Mouse (Mus musculus) MEL (cell line): ENCODE data around the gene Fam107b. TPM values are rescaled to one million over a fixed set of nuclear protein-coding genes. Genes with fewer than 3 reads are reported as not detected.
A peak's percentile ranks its signal among the peaks of the same experiment; 100 is the strongest.

Experiments
- DNase-seq: peaks from one replicate; pipeline ENCODE4 v3.0.0; 2011; ENCODE audit warnings: low read depth, low spot score
- H3K27ac ChIP-seq: 2 replicates; pipeline ENCODE4 v1.5.1; 2012; ENCODE audit warnings: low read depth, mild to moderate bottlenecking, control low read depth, low read length, moderate library complexity; ENCODE audit not compliant: control insufficient read depth
- H3K27me3 ChIP-seq, 2 experiments: fragments of 150-350 bp in 1 of 2; sonication (generic) in 1 of 2; 2 replicates each; pipeline ENCODE4 v1.6.1; 2012; ENCODE audit warnings: low read length in 2 of 2, mild to moderate bottlenecking in 2 of 2, improper control_type of control experiment in 1 of 2, moderate library complexity in 1 of 2; ENCODE audit not compliant: insufficient read depth in 2 of 2, control insufficient read depth in 1 of 2
- H3K36me3 ChIP-seq, 2 experiments: 2 replicates each; pipeline ENCODE4 v1.6.1; 2012 to 2014; ENCODE audit warnings: low read length in 2 of 2, improper control_type of control experiment in 1 of 2, inconsistent platforms in 1 of 2, mild to moderate bottlenecking in 1 of 2; ENCODE audit not compliant: insufficient read depth in 2 of 2, control insufficient read depth in 1 of 2
- H3K4me1 ChIP-seq, 2 experiments: fragments of 150-350 bp in 1 of 2; sonication (generic) in 1 of 2; 2 replicates each; pipeline ENCODE4 v1.6.1; 2012; ENCODE audit warnings: low read length in 2 of 2, improper control_type of control experiment in 1 of 2, mild to moderate bottlenecking in 1 of 2; ENCODE audit not compliant: insufficient read depth in 2 of 2, control insufficient read depth in 1 of 2
- H3K4me3 ChIP-seq, 2 experiments: fragments of 150-350 bp in 1 of 2; sonication (generic) in 1 of 2; 2 replicates each; pipeline ENCODE4 v1.5.1; 2012; ENCODE audit warnings: low read depth in 2 of 2, low read length in 2 of 2, mild to moderate bottlenecking in 2 of 2, moderate library complexity in 2 of 2, control low read depth in 1 of 2, improper control_type of control experiment in 1 of 2; ENCODE audit not compliant: control insufficient read depth in 1 of 2, insufficient read depth in 1 of 2
- H3K79me2 ChIP-seq: 2 replicates; pipeline ENCODE4 v1.6.1; 2012; ENCODE audit warnings: mild to moderate bottlenecking, low read length, moderate library complexity; ENCODE audit not compliant: control insufficient read depth, poor library complexity, insufficient read depth
- H3K9ac ChIP-seq: 2 replicates; pipeline ENCODE4 v1.6.1; 2012; ENCODE audit warnings: low read depth, mild to moderate bottlenecking, control low read depth, low read length, moderate library complexity; ENCODE audit not compliant: control insufficient read depth, poor library complexity, severe bottlenecking
- H3K9me3 ChIP-seq: fragments of 150-350 bp; sonication (generic); replicated peaks from 2 replicates; pipeline ENCODE4 v1.6.1; 2012; ENCODE audit warnings: mild to moderate bottlenecking, low read length, improper control_type of control experiment, moderate library complexity; ENCODE audit not compliant: insufficient read depth
- BHLHE40 ChIP-seq: IDR thresholded peaks from 2 replicates; pipeline ENCODE4 v1.6.1; 2012; ENCODE audit warnings: low read depth, mild to moderate bottlenecking, inconsistent platforms, low read length, improper control_type of control experiment, borderline replicate concordance
- EP300 ChIP-seq, 2 experiments: IDR thresholded peaks; 2 replicates each; pipeline ENCODE4 v1.6.1; 2011; ENCODE audit warnings: improper control_type of control experiment in 2 of 2, low read length in 2 of 2, low read depth in 1 of 2, mild to moderate bottlenecking in 1 of 2
- ETS1 ChIP-seq: IDR thresholded peaks from 2 replicates; pipeline ENCODE4 v1.6.1; 2012; ENCODE audit warnings: low read depth, mild to moderate bottlenecking, inconsistent platforms, low read length, improper control_type of control experiment, moderate library complexity
- GABPA ChIP-seq: IDR thresholded peaks from 2 replicates; pipeline ENCODE4 v1.6.1; 2012; ENCODE audit warnings: low read depth, mild to moderate bottlenecking, inconsistent platforms, low read length, improper control_type of control experiment, moderate library complexity
- GATA1 ChIP-seq: IDR thresholded peaks from 2 replicates; pipeline ENCODE4 v1.6.1; 2011; ENCODE audit warnings: low read depth, low read length, improper control_type of control experiment
- KAT2A ChIP-seq: conservative IDR thresholded peaks from 2 replicates; pipeline ENCODE4 v1.6.1; 2012; ENCODE audit warnings: low read depth, low read length, improper control_type of control experiment, inconsistent platforms
- MAFK ChIP-seq: IDR thresholded peaks from 2 replicates; pipeline ENCODE4 v1.6.1; 2011; ENCODE audit warnings: low read depth, mild to moderate bottlenecking, low read length, improper control_type of control experiment, borderline replicate concordance
- MXI1 ChIP-seq: IDR thresholded peaks from 2 replicates; pipeline ENCODE4 v1.6.1; 2011; ENCODE audit warnings: mild to moderate bottlenecking, low read depth, low read length, improper control_type of control experiment
- MYB ChIP-seq: IDR thresholded peaks from 2 replicates; pipeline ENCODE4 v1.6.1; 2011; ENCODE audit warnings: mild to moderate bottlenecking, low read depth, low read length, improper control_type of control experiment
- NELFE ChIP-seq: IDR thresholded peaks from 2 replicates; pipeline ENCODE4 v1.6.1; 2011; ENCODE audit warnings: low read depth, low read length, improper control_type of control experiment
- POLR2AphosphoS5 ChIP-seq: IDR thresholded peaks from 2 replicates; pipeline ENCODE4 v1.6.1; 2012; ENCODE audit warnings: low read depth, borderline replicate concordance, mild to moderate bottlenecking, inconsistent platforms, low read length, moderate library complexity, mixed read lengths
- RCOR1 ChIP-seq: IDR thresholded peaks from 2 replicates; pipeline ENCODE4 v1.6.1; 2012; ENCODE audit warnings: low read depth, mild to moderate bottlenecking, inconsistent platforms, low read length, improper control_type of control experiment
- SIN3A ChIP-seq: IDR thresholded peaks from 2 replicates; pipeline ENCODE4 v1.6.1; 2012; ENCODE audit warnings: low read length, improper control_type of control experiment, inconsistent platforms
- SMC3 ChIP-seq: IDR thresholded peaks from 2 replicates; pipeline ENCODE4 v1.6.1; 2011; ENCODE audit warnings: low read depth, low read length, improper control_type of control experiment
- TAL1 ChIP-seq: IDR thresholded peaks from 2 replicates; pipeline ENCODE4 v1.6.1; 2012; ENCODE audit warnings: mild to moderate bottlenecking, inconsistent platforms, low read length, moderate library complexity, mixed read lengths
- TBP ChIP-seq: IDR thresholded peaks from 2 replicates; pipeline ENCODE4 v1.8.0; 2011; ENCODE audit warnings: low read depth, low read length, improper control_type of control experiment
- TCF12 ChIP-seq: IDR thresholded peaks from 2 replicates; pipeline ENCODE4 v1.6.1; 2014; ENCODE audit warnings: low read depth, mild to moderate bottlenecking, inconsistent platforms, low read length, improper control_type of control experiment, moderate library complexity
- ZC3H11A ChIP-seq: IDR thresholded peaks from 2 replicates; pipeline ENCODE4 v1.6.1; 2012; ENCODE audit warnings: low read depth, mild to moderate bottlenecking, inconsistent platforms, low read length, improper control_type of control experiment
- ZKSCAN1 ChIP-seq: IDR thresholded peaks from 2 replicates; pipeline ENCODE4 v1.6.1; 2012; ENCODE audit warnings: low read depth, mild to moderate bottlenecking, inconsistent platforms, low read length, improper control_type of control experiment, moderate library complexity
- ZNF384 ChIP-seq: IDR thresholded peaks from 2 replicates; pipeline ENCODE4 v1.6.1; 2012; ENCODE audit warnings: low read depth, mild to moderate bottlenecking, inconsistent platforms, low read length, improper control_type of control experiment
- polyA plus RNA-seq, 2 experiments: library from polyadenylated mRNA; stranded (reverse) in 1 of 2; unstranded in 1 of 2; fragments of >175 nt in 1 of 2; fragments of >200 nt in 1 of 2; gene quantifications; 2 replicates each; pipeline versions ENCODE4 v1.2.1 to v1.2.4; 2012; ENCODE audit warnings: low replicate concordance in 2 of 2, low read depth in 1 of 2; ENCODE audit not compliant: insufficient read length in 2 of 2, insufficient read depth in 1 of 2, missing spikeins in 1 of 2
- total RNA-seq: library from RNA; depleted of rRNA; stranded (reverse); fragments of 300-350 nt; gene quantifications from 2 replicates; pipeline ENCODE4 v1.2.3, GENCODE M21; 2012

Fam107b gene
- total and polyA plus RNA-seq, 3 experiments, result 10.0 to 15.5 TPM; not detected in 1

- no peak for TF ChIP-seq EP300 (IDR thresholded peaks at IDR 0.05; ENCODE audit: low read depth in 1 of 2, low read length in 2 of 2)
- peak; percentile 52; the same call in 1 of the 2 replicates for TF ChIP-seq ZNF384
- TF ChIP-seq TBP, result no peak
- no peak for DNase-seq
- H3K4me3 ChIP-seq, result no peak overlapping the region
- H3K27me3 ChIP-seq, result no peaks in the 10 kb centered on the region
- no peak overlapping the region for H3K27ac ChIP-seq
- H3K9ac ChIP-seq, result no peak overlapping the region
- no peaks in the 10 kb centered on the region for H3K79me2 ChIP-seq
- H3K9me3 ChIP-seq, result no peaks in the 10 kb centered on the region
- peaks cover 0 to 6% of the 10 kb centered on the region in 2 experiments; a peak in 3 of 4 replicates for H3K4me1 ChIP-seq
- H3K36me3 ChIP-seq, result peaks cover 0 to 8% of the 10 kb centered on the region in 2 experiments; a peak in 2 of 4 replicates
Observed at GRCm38 (mm10) chr2:3787752-3788423, 217.6 kb downstream of the Fam107b start.

GRCm38 (mm10) chr2:3788424-3788786 lies 218.1 kb downstream of the Fam107b start:
- peak; percentile 62 to 69 for TF ChIP-seq EP300 (IDR thresholded peaks at IDR 0.05; ENCODE audit: low read depth in 1 of 2, low read length in 2 of 2)
- TF ChIP-seq GABPA, result no peak
- TF ChIP-seq MYB, result no peak
- no peak for TF ChIP-seq KAT2A
- TF ChIP-seq ETS1, result peak; percentile 36; the same call in 1 of the 2 replicates
- no peak for TF ChIP-seq POLR2AphosphoS5
- TF ChIP-seq RCOR1, result peak; percentile 49
- TF ChIP-seq TAL1, result peak; percentile 28; the same call in 1 of the 2 replicates
- TF ChIP-seq ZNF384, result 0 out of 2 replicates have a peak, but pooled peaks have one; percentile 0
- 0 out of 2 replicates have a peak, but pooled peaks have one; percentile 26 for TF ChIP-seq BHLHE40
- peak; percentile 44; the same call in 1 of the 2 replicates for TF ChIP-seq SIN3A
- TF ChIP-seq SMC3, result peak; percentile 7; the same call in 1 of the 2 replicates
- no peak for TF ChIP-seq ZKSCAN1
- peak; percentile 50 for TF ChIP-seq GATA1
- TF ChIP-seq MXI1, result no peak
- peak; percentile 86 for TF ChIP-seq MAFK
- no peak for TF ChIP-seq NELFE
- 0 out of 2 replicates have a peak, but pooled peaks have one; percentile 5 for TF ChIP-seq ZC3H11A
- TF ChIP-seq TCF12, result no peak
- peaks cover 0 to 6% of the 10 kb centered on the region in 2 experiments; a peak in 3 of 4 replicates for H3K4me1 ChIP-seq
- no peak overlapping the region for H3K4me3 ChIP-seq
- peak; percentile 75 for DNase-seq
- H3K36me3 ChIP-seq, result peaks cover 0 to 8% of the 10 kb centered on the region in 2 experiments; a peak in 2 of 4 replicates
- no peaks in the 10 kb centered on the region for H3K9me3 ChIP-seq
- H3K79me2 ChIP-seq, result no peaks in the 10 kb centered on the region
- H3K27ac ChIP-seq, result no peak overlapping the region
- H3K9ac ChIP-seq, result no peak overlapping the region
- H3K27me3 ChIP-seq, result no peaks in the 10 kb centered on the region
